Mouse (Mus musculus) layer of hippocampus, postnatal 14 days (tissue): Measurements from ENCODE around the gene Lgr5. TPM values are rescaled to one million over a fixed set of nuclear protein-coding genes. Genes with fewer than 3 reads are reported as not detected.

Source experiments
- DNase-seq, 2 experiments: peaks; one replicate each; pipeline ENCODE4 v3.0.0; 2021 to 2022; ENCODE audit warnings: low spot score in 2 of 2, mixed read lengths in 1 of 2
- total RNA-seq, 2 experiments: library from RNA; stranded (reverse); gene quantifications; 2 replicates each; pipeline ENCODE4 v1.2.3; 2021

Gene Lgr5
- total RNA-seq, 2 experiments from 2014 or later = 4.5 to 4.7 TPM

DNA sequence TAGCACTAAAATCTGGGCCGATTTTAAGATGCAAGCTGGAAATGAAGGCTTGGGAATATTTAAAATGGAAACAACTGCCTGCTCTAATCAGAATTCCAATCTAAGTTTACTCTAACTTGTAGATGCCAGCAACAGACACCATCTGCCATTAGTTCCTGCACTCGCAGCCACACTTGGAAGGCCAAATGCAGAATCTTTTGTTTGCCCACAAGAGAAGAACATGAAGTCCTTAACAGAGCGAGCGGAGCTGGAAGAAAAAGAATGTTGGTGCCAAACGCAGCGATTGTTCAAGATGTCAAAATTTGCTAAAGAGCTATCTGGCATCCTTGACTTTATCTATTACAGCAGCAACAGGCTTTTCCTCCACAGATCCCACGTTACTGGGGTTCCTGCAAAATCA is 72.1 kb downstream of the Lgr5 start:
- DNase-seq = peak; percentile 29 to 64

- no peak for DNase-seq
Measured at GRCm38 (mm10) chr10:115510959-115511358, 76.6 kb downstream of the Lgr5 start.

GRCm38 (mm10) chr10:115505631-115506239 is 81.8 kb downstream of the Lgr5 start:
- DNase-seq = no peak

- no peak for DNase-seq
Measured at GRCm38 (mm10) chr10:115505155-115505554, 82.4 kb downstream of the Lgr5 start.

DNA sequence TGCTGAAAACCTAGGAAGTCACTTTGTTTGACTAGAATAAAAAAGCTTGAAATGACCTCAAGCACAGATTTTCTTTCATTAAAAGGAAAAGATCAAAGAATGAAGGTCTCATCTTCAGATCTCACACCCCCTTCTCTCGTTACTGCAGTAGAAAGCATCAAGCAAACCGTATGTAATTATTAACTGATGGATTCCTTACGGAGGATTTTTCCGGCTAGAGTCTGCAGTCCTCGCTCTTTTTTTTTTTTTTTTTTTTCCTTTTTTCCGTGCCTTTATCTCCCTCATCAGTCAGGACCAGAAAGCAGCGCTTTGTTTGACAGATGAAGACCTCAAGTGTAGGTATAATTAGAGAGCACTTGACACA is 93.8 kb downstream of the Lgr5 start:
- no peak for DNase-seq

DNA sequence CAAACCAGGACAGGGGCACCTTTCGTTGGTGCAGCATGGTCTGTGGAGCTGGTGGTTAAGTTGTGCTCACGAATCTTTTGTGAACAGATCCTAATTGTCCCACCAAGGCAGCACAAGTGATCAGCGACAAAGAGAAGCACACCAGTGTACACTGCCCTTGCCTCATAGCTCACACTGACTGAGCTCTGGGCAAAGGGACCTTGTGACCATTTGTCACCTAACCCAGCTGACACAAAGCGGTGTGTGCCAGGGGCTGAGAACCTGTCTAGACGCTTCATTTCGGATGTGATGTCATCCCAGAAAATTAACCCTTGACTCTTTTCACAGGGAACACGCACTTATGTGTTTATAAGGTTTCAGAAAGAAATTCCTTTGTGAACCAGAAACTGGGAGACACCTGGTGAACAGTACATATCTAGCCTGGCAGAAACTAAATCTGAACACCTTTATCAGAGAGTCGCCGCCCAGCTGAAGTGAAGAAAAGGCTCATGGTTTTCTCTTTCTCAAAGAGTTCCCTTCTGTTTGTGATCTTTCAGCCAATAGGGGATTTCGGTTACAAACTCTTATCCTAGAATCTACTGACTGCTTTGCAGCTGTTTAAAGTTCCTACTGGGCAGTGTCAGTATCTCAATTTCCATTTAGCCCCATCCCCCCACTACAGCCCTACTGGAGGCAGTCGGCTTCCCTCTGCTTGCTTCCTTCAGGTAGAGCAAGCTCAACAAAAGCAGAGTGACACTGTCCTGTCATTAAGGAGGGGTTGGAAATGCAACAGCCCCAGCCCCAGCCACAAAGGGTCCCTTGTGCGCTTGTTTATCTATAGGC is 94.4 kb downstream of the Lgr5 start:
- DNase-seq = no peak

DNA sequence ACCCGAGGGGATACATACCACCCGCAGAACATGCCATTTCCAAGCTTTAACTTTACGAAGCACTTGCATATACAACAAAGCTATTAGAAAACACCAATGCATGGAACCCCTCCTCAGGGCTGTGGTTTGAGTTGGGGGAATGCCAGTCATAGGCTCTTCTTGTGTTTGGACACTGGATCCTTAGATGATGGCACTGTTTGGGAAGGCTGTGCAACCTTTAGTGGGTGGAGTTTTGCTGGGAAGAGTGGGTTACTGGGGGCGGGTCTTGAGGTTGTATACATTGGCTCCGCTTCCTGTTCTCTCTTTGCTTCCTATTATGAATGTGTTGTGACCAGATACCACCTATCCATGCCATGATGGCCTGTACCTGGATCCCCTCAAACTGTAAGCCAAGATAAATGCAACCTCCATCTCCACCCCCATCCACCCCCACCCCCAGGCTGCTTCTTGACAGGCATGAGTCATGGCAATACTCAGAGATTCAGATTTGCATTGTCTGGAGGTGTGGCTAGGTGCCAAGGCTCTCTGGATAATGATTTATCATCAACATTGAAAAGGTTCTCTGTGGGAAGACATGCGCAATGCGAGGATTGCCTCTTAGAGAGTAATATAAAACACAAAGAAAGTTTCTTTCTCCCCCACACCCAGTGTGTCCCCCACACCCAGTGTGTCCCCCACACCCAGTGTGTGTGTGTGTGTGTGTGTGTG is 95.6 kb downstream of the Lgr5 start:
- no peak for DNase-seq

- no peak for DNase-seq
Measured at GRCm38 (mm10) chr10:115485602-115486001, 102.0 kb downstream of the Lgr5 start.

GRCm38 (mm10) chr10:115484660-115485059 is 102.9 kb downstream of the Lgr5 start:
- DNase-seq = no peak

- no peak for DNase-seq
Measured at GRCm38 (mm10) chr10:115478441-115479141, 109.0 kb downstream of the Lgr5 start.

DNA sequence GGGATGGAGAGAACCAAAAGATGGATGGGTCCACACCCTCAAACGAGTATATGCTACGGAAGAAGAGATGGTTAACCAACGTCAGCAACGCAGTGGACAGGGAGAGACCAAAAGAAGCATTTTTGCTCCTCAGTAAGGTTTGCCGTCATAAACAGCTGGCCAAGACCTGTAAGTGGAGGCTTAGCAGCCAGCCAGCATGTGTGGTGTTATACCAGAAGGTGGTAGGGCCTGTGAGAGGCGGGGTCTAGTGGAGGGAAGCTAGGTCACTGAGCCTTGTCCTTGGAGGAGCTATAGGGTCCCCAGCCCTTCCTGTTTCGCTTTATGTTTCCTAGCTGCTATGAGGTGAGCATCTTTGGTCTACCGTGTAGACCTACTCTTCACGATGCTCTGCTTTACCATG is 111.1 kb downstream of the Lgr5 start:
- DNase-seq = no peak

GRCm38 (mm10) chr10:115475000-115475550 is 112.5 kb downstream of the Lgr5 start:
- no peak for DNase-seq

- no peak for DNase-seq
Measured at GRCm38 (mm10) chr10:115473213-115473961, 114.2 kb downstream of the Lgr5 start.

- DNase-seq = no peak
Measured at GRCm38 (mm10) chr10:115470621-115471334, 116.8 kb downstream of the Lgr5 start.

DNA sequence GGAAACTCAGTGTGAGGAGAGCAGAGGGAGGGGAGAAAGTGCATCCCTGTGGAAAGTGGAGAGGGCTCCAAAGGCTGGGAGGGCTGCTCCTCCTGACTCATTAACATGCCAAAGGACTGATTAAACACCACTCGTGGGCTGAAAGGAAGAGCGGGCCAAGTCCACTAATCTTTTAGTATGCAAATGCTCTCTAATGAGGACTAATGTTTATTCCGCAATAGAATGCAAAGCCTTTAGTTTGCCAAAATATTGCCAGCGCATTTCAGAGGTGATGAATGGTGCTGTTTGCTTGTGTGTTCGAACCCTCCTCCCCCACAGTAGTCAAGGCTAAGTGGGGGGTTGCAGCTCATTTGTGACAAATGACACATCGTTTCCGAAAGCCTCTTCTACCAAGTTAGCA is 118.5 kb downstream of the Lgr5 start:
- DNase-seq = no peak

DNA sequence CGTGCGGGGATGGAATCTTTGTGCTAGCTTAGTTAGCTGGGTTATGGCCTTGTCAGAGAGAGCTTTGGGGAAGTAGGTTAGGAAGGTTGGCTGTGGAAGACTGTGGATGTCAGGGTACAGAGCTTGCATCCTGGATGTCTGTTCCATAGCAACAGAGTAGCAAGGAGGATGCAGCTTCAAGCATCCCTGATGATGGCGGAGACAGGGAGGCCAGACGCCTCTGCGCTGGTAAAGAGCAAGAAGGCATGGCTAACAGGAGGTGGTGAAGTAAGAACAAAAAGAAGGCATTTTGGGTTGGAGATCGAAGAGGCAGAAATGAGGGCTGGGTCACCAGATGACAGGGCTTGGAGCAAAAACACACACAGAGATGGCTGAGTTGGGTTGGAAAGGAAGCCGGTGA is 118.9 kb downstream of the Lgr5 start:
- DNase-seq = no peak

DNA sequence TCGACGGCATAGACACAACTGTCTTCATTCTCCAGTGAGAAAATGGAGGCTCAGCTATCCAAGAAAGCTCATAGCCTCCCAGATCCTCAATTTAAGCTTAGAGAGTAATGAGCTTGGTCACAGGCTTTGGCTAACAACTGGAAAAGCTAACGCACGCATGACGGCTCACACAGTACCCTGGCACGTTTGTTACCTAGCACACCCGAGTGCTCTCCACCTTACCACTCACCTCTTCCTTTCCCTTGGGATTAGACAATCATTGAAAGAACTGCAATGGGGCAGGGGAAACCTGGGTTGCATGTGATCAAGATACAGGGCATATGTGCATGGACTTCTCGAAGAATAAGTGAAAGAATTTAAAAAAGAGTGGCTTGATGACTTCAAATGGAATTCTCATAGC is 119.6 kb downstream of the Lgr5 start:
- no peak for DNase-seq

GRCm38 (mm10) chr10:115465778-115466177 is 121.8 kb downstream of the Lgr5 start:
- DNase-seq = no peak

DNA sequence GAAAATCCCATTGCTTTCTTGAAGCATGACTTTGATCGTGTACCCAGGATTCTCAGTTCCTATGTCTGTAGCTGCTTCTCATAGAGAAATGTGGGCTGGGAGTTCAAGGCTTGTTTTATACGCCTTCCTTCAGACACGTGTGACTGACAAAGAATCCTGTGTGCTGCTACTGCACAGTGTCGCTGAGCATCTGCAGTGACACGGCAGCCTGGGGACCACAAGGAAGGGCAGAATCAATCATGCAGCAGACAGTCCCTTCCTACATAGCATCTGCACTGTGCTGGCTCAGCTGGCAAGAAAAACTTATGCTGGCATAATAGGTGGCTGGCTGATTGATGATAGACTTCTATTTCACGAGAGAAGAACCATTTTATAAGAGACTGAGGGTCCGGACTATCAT is 122.5 kb downstream of the Lgr5 start:
- DNase-seq = no peak

- no peak for DNase-seq
Measured at GRCm38 (mm10) chr10:115462646-115463045, 124.9 kb downstream of the Lgr5 start.
